In genomic region chr13:35959391-35960067, GRCm38 (mm10) we compare ENCODE assay signal across 36 mouse cellular contexts. TPM values are rescaled to one million over a fixed set of nuclear protein-coding genes. Genes with fewer than 3 reads are reported as not detected.
DNase-seq lines count a peak whose midpoint lies in the region; ATAC-seq lines count a peak whose summit lies in the region.
"Had no signal": no experiment of that assay in that cellular context is flagged by ENCODE, and none has a peak within 500 bp of the region (broad histone marks: within the 10 kb centered on the region; RNA-seq: fewer than 3 reads in every experiment).

No protein-coding gene starts in this region.

- intact Hi-C loops in heart, postnatal 10 days (cut with DNase I) = no loop called here

- no peak overlapping the region for H3K4me3 ChIP-seq in liver, embryonic 16.5 days (ENCODE audit: low read depth, low read length)
- H3K4me3 ChIP-seq in hindbrain, embryonic 16.5 days (ENCODE audit: low read length) = no peak overlapping the region
- no peak overlapping the region for H3K4me3 ChIP-seq in midbrain, embryonic 14.5 days (replicated peaks; ENCODE audit: low read depth, low read length)
- H3K4me3 ChIP-seq: embryonic facial prominence, embryonic 13.5 days; forebrain, embryonic 10.5 days; forebrain, embryonic 15.5 days; limb, embryonic 10.5 days; limb, embryonic 15.5 days; myocyte; neural tube, embryonic 13.5 days had no signal

- H3K9me3 ChIP-seq in liver, embryonic 16.5 days (replicated peaks; ENCODE audit: control insufficient read depth, low read length) = no peaks in the 10 kb centered on the region
- H3K9me3 ChIP-seq in hindbrain, embryonic 16.5 days (ENCODE audit: control insufficient read depth, low read length) = no peaks in the 10 kb centered on the region; the same call in 1 of the 2 replicates
- H3K9me3 ChIP-seq in midbrain, embryonic 14.5 days (ENCODE audit: control insufficient read depth, low read length) = no peaks in the 10 kb centered on the region
- H3K9me3 ChIP-seq: forebrain, embryonic 15.5 days; limb, embryonic 10.5 days; limb, embryonic 15.5 days; neural tube, embryonic 13.5 days had no signal

- H3K27ac ChIP-seq in liver, embryonic 16.5 days (ENCODE audit: low read length) = peak overlapping the region; percentile 69
- no peak overlapping the region for H3K27ac ChIP-seq in hindbrain, embryonic 16.5 days (ENCODE audit: low read depth, low read length)
- no peak overlapping the region for H3K27ac ChIP-seq in midbrain, embryonic 14.5 days (replicated peaks; ENCODE audit: low read depth, low read length)
- H3K27ac ChIP-seq: embryonic facial prominence, embryonic 13.5 days; forebrain, embryonic 10.5 days; forebrain, embryonic 15.5 days; hindbrain, embryonic 14.5 days; kidney, postnatal 0 days; limb, embryonic 10.5 days; limb, embryonic 15.5 days; neural tube, embryonic 13.5 days had no signal

- 52% methylated on average over 12 of the region's 12 CpGs for WGBS in liver, embryonic 16.5 days (ENCODE audit: insufficient replicate concordance)
- WGBS in hindbrain, embryonic 16.5 days = 84% methylated on average over 12 of the region's 12 CpGs
- 85% methylated on average over 12 of the region's 12 CpGs for WGBS in midbrain, embryonic 14.5 days

- H3K36me3 ChIP-seq in liver, embryonic 16.5 days (ENCODE audit: control insufficient read depth, insufficient read depth) = no peaks in the 10 kb centered on the region
- H3K36me3 ChIP-seq in hindbrain, embryonic 16.5 days (ENCODE audit: control insufficient read depth, insufficient read depth, low read length) = no peaks in the 10 kb centered on the region
- H3K36me3 ChIP-seq in midbrain, embryonic 14.5 days (ENCODE audit: control insufficient read depth, insufficient read depth, low read length) = no peaks in the 10 kb centered on the region
- H3K36me3 ChIP-seq: embryonic facial prominence, embryonic 13.5 days; forebrain, embryonic 10.5 days; forebrain, embryonic 15.5 days; limb, embryonic 10.5 days; limb, embryonic 15.5 days; neural tube, embryonic 13.5 days had no signal

- H3K27me3 ChIP-seq in liver, embryonic 16.5 days (ENCODE audit: control insufficient read depth, insufficient read depth, low read depth, low read length) = no peaks in the 10 kb centered on the region
- no peaks in the 10 kb centered on the region for H3K27me3 ChIP-seq in hindbrain, embryonic 16.5 days (replicated peaks; ENCODE audit: control insufficient read depth, insufficient read depth, low read length)
- no peaks in the 10 kb centered on the region for H3K27me3 ChIP-seq in midbrain, embryonic 14.5 days (ENCODE audit: control insufficient read depth, insufficient read depth, low read length)
- H3K27me3 ChIP-seq: embryonic facial prominence, embryonic 13.5 days; forebrain, embryonic 15.5 days; limb, embryonic 15.5 days; neural tube, embryonic 13.5 days; Patski had no signal

- H3K4me1 ChIP-seq in liver, embryonic 16.5 days (ENCODE audit: control insufficient read depth, low read depth, low read length) = no peaks in the 10 kb centered on the region
- H3K4me1 ChIP-seq in hindbrain, embryonic 16.5 days (ENCODE audit: control insufficient read depth, insufficient read depth, low read depth, low read length) = no peaks in the 10 kb centered on the region
- H3K4me1 ChIP-seq in midbrain, embryonic 14.5 days (ENCODE audit: control insufficient read depth, insufficient read depth, low read length) = no peaks in the 10 kb centered on the region
- H3K4me1 ChIP-seq: embryonic facial prominence, embryonic 13.5 days; forebrain, embryonic 10.5 days; forebrain, embryonic 15.5 days; limb, embryonic 10.5 days; limb, embryonic 15.5 days; neural tube, embryonic 13.5 days had no signal

- no peak overlapping the region for H3K9ac ChIP-seq in liver, embryonic 16.5 days (ENCODE audit: low read depth, low read length)
- no peak overlapping the region for H3K9ac ChIP-seq in hindbrain, embryonic 16.5 days (ENCODE audit: low read depth, low read length)
- no peak overlapping the region for H3K9ac ChIP-seq in midbrain, embryonic 14.5 days (replicated peaks; ENCODE audit: low read length)
- H3K9ac ChIP-seq: embryonic facial prominence, embryonic 13.5 days; forebrain, embryonic 15.5 days; hindbrain, embryonic 14.5 days; limb, embryonic 15.5 days; neural tube, embryonic 13.5 days had no signal

- peak; percentile 76 for DNase-seq in heart, adult 11 months
- no peak for DNase-seq in heart, postnatal 10 days
- peak; percentile 33 for DNase-seq in right cerebral cortex, adult 18-20 months
- no peak for DNase-seq in right cerebral cortex, postnatal 25 days
- DNase-seq in midbrain, embryonic 14.5 days = no peak
- DNase-seq: adrenal gland, postnatal 10 days; cerebellum, adult 18-20 months; cerebellum, postnatal 10 days; gastrocnemius, postnatal 25 days; heart, adult 18-20 months; heart, postnatal 4 days; kidney, adult 11 months; layer of hippocampus, postnatal 36 days; lung, postnatal 36 days; thymus, adult 18-20 months; thymus, postnatal 25 days had no signal

- no peak overlapping the region for H3K4me2 ChIP-seq in liver, embryonic 16.5 days (ENCODE audit: low read depth, low read length)
- H3K4me2 ChIP-seq in hindbrain, embryonic 16.5 days (ENCODE audit: low read length) = no peak overlapping the region
- no peak overlapping the region for H3K4me2 ChIP-seq in midbrain, embryonic 14.5 days (ENCODE audit: low read length)
- H3K4me2 ChIP-seq: embryonic facial prominence, embryonic 13.5 days; forebrain, embryonic 15.5 days; heart, embryonic 11.5 days; hindbrain, embryonic 14.5 days; limb, embryonic 15.5 days; midbrain, embryonic 11.5 days; neural tube, embryonic 13.5 days had no signal

- ATAC-seq in liver, embryonic 16.5 days (ENCODE audit: low read depth) = peak; percentile 85
- ATAC-seq in hindbrain, embryonic 16.5 days = no peak
- ATAC-seq in midbrain, embryonic 14.5 days (ENCODE audit: low FRiP score, low TSS enrichment) = no peak
- ATAC-seq: forebrain, embryonic 15.5 days; inflammation-experienced regulatory T-cells, adult 6 months; Patski had no signal

RNA-seq across cellular contexts. Expression of gene Ppp1r3g, which starts 0.9 kb away (rescaled TPM):
- total RNA-seq in heart, postnatal 10 days (2021) = 1 to 10 TPM in 1 of 2 experiments, under 1 TPM in 1; 0.79 to 1.3 TPM
- 1.9 and 3.0 TPM in 2 replicates for polyA plus RNA-seq in liver, embryonic 16.5 days (2015; fragmentation: Nextera tagmentation; extraction: Ambion mirVana)
- polyA plus RNA-seq in hindbrain, embryonic 16.5 days (2015; fragmentation: Nextera tagmentation; extraction: Ambion mirVana) = 0.56 and 1.2 TPM in 2 replicates
- polyA plus RNA-seq in midbrain, embryonic 14.5 days (2014; fragmentation: Nextera tagmentation; extraction: Ambion mirVana) = 0.14 and 0.30 TPM in 2 replicates
- total RNA-seq: common myeloid progenitor, adult 5-6 weeks; gastrocnemius, postnatal 25 days; megakaryocyte, adult 5-6 weeks; MEL had no signal
- polyA plus RNA-seq: hindbrain, embryonic 14.5 days; large intestine, adult 2 months; myocyte; Patski; small intestine, adult 2 months had no signal

RNA-seq across cellular contexts. Expression of gene Rpp40, which starts 53.4 kb away (rescaled TPM):
- 1 to 10 TPM; 4.7 to 6.6 TPM for total RNA-seq in heart, postnatal 10 days (2021)
- 5.8 TPM in 2 replicates for polyA plus RNA-seq in liver, embryonic 16.5 days (2015; fragmentation: Nextera tagmentation; extraction: Ambion mirVana)
- polyA plus RNA-seq in hindbrain, embryonic 16.5 days (2015; fragmentation: Nextera tagmentation; extraction: Ambion mirVana) = 8.3 TPM in 2 replicates
- 6.8 and 8.3 TPM in 2 replicates for polyA plus RNA-seq in midbrain, embryonic 14.5 days (2014; fragmentation: Nextera tagmentation; extraction: Ambion mirVana)

Comparison
In these comparisons a context has a peak if more than half of its experiments do, and no peak if none do; other contexts are left out.
1. DNase-seq: peak in heart, adult 11 months (single experiment) and right cerebral cortex, adult 18-20 months (single experiment); none in heart, postnatal 10 days (0 of 2), right cerebral cortex, postnatal 25 days (single experiment) and midbrain, embryonic 14.5 days (single experiment).